Mouse (Mus musculus) layer of hippocampus, adult 2 months (tissue): ENCODE results near the gene Zfp563. TPM values are rescaled to one million over a fixed set of nuclear protein-coding genes. Genes with fewer than 3 reads are reported as not detected.

Source experiments
- DNase-seq, 2 experiments: peaks; one replicate each; pipeline ENCODE4 v3.0.0; 2022; ENCODE audit warnings: low spot score in 2 of 2
- H3K27ac ChIP-seq: fragments of 200-600 bp; 2 replicates; pipeline ENCODE4 v1.8.1; 2022
- H3K4me3 ChIP-seq: fragments of 200-600 bp; 2 replicates; pipeline ENCODE4 v1.8.1; 2022; ENCODE audit warnings: mild to moderate bottlenecking
- CTCF ChIP-seq: fragments of 200-600 bp; conservative IDR thresholded peaks from 2 replicates; pipeline ENCODE4 v1.8.1; 2022; ENCODE audit warnings: antibody characterized with exemption, mild to moderate bottlenecking, moderate library complexity
- long read RNA-seq, 2 experiments: library from polyadenylated mRNA; stranded (forward); transcript quantifications; one replicate each; pipeline ENCODE4 v2.0.0; 2021; ENCODE audit warnings: borderline mapping rate in 2 of 2
- total RNA-seq, 2 experiments: library from RNA; stranded (reverse); gene quantifications; 2 replicates each; pipeline ENCODE4 v1.2.3; 2021

The Zfp563 gene
- total RNA-seq = 10 to 100 TPM; 17.3 to 21.8 TPM
- long read RNA-seq, experiment 1, partial matches to known transcripts = 0 of 2 reads
- long read RNA-seq, experiment 1, other reads (novel, unspliced or antisense) = 2 of 2 reads
- long read RNA-seq, experiment 2, full-length matches to known transcripts = 5 of 8 reads
- long read RNA-seq, experiment 2, partial matches to known transcripts = 0 of 8 reads
- long read RNA-seq, experiment 2, other reads (novel, unspliced or antisense) = 3 of 8 reads

DNA sequence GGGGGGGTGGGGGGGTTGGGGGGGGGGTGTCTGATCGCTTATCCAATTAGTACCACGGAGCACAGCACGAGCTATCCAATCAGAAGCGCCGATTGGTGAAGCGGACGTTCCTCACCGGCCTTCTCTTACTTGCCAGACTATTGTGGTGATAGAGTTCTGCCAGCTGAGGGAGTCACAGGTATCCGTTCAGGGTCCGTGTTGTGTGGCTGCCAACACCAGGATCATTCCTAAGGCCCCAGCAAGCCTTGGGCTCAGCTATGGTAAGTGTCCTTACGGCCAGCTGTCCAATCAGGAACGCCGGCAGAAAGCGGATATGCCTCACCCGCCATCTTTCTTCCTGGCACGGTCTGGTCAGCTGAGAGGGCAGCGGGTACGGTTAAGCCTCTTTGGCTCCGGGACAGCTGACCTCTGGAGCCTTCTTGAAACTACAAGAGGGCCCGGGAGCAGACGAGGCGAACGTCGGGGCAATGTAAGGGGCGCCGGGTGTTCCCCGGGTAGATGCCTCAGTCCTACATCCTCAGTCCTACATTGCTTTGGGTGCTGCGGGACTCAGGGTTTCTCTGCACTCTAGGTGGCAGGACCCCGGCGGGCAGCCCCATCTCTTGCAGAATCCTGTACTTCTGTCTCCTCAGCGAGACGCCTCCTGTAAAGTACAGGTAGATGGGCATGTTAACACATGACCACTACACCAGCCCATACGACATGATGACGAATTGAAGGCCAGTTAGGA lies at the start of gene Zfp563:
Zfp563 (plus strand) TSS at position 91 of the 730 bp plus-strand sequence.
- Histone ChIP-seq H3K27ac (peak within 1 kb of the TSS; percentile 98), H3K4me3 (peak within 1 kb of the TSS; percentile 65)
- peak; percentile 86 to 88 for DNase-seq
- TF ChIP-seq CTCF = no peak

DNA sequence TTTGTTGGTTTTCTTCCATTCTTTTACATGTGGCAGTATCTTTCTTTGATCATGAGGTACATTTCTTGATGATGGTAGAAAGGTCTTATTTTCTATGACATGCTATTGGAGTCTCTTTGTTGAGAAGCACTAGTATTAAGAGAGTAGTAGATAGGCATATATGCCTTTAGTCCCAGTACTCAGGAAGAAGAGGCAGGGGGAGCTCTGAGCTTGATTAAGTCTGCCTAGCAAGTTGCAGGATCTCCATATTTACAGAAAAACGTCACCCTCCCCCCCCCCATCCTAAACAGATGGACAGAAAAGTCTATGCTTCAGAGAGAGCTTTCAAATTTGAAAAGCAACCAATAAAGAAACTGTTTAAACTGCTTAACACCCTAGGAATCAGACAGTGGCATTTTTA lies 30.3 kb upstream of the Zfp563 start:
- TF ChIP-seq CTCF = peak; percentile 61
- DNase-seq = no peak
- Histone ChIP-seq H3K4me3 (no peak overlapping the region), H3K27ac (no peak overlapping the region)

DNA sequence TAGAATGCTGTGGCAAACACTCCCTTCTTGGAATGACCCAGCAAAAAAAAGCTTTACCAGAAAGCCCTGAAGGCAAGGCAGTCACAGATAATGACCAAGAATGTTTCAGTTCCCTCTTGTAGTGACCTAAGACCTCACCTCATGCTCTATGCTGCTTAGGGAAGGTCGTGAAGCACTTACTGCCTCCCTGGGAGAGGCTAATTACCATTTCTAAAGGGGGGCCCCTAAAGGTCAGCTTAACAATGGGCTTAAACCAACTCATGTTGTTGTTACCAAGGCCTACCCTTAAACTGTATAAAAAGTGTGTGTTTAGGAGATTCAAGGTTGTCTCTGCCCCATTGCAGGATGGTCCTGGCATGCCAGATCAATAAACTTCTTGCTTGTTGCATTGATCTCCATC lies 26.1 kb upstream of the Zfp563 start:
- Histone ChIP-seq H3K4me3 (no peak overlapping the region), H3K27ac (no peak overlapping the region)
- DNase-seq = no peak
- no peak for TF ChIP-seq CTCF

DNA sequence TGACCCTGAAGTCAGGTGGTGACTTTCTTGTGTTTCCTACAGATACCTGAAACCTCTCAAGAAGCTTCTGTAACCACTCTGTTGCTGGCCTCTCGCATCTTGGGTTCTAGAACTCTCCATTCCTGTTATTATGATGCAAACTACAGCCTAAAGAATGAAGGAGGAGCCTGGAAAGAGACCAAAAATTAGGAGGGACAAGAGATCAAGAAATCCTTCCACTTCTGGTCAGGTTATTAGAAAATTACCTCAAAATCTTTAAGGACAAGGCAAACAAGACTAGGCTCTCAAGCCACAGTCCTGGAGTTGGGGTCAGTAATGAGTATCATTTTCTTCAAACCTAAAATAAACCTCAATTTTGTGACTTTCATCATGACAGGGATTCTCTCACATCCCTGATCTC lies 21.2 kb upstream of the Zfp563 start, which contains the start of gene 4921501E09Rik:
4921501E09Rik (minus strand) TSS at position 101 of the 400 bp plus-strand sequence.
- no peak for TF ChIP-seq CTCF
- no peak within 1 kb of the TSS for H3K27ac ChIP-seq
- DNase-seq = no peak
- no peak within 1 kb of the TSS for H3K4me3 ChIP-seq

DNA sequence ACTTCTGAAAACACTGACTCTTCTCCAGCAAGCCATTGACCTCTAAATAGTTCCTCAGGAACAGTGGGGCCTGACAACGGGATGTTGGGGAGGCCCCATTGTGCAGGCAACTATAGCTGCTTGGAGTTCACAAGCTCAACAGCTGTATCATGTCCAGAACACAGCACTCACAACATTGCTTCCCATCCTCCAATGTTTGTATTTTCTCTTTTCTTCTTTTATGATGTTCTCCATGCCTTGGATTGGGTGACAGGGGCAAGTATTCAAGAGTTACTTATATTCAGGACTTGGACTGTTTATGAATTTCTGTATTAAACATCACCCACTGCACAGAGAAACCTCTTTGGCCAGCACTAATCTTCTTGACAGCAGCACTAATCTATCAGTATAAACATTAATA lies 2.5 kb downstream of the Zfp563 start:
- DNase-seq = no peak
- no peak overlapping the region for H3K27ac ChIP-seq
- TF ChIP-seq CTCF = no peak
- H3K4me3 ChIP-seq = no peak overlapping the region

DNA sequence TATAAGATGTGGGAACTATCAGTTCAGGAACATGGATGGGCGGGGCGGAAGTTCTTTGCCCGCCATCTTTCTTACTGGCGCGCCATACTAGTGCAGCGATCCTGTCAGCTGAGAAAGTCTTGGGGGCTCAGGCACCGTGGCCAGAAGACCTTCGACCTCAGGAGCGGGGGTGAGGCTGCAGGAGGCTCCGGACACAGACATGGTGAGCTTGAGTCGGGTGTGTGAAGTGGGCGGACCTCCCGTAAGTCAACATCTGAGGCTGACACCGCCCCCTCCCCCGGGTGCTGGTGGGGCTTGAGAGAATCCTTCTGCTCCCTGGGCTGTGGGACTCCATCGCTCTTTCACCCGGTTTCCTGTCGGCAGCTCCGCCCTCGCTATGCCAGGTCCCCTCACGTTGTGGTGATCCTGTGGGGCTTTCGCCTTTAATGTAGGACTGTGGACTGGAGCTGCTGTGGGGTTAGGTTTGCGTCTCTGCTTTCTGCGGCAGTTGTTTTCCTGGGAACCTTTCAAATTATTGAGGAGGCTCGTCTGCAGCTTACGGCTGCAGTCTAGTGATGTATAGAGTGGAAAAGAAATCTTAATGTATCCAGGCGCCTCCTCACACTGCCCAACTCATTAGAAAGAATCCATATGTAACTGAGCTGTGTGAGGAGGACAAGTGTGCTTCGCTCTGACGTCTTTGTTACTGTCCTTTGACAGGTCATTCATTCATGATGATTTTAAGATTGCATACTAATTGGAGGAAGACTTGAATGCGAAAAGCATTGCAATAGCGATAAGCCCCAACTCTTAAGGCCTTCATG lies 3.5 kb downstream of the Zfp563 start:
- H3K27ac ChIP-seq = peak overlapping the region; percentile 95
- peak; percentile 72 to 79 for DNase-seq
- no peak for TF ChIP-seq CTCF
- H3K4me3 ChIP-seq = peak overlapping the region; percentile 83

DNA sequence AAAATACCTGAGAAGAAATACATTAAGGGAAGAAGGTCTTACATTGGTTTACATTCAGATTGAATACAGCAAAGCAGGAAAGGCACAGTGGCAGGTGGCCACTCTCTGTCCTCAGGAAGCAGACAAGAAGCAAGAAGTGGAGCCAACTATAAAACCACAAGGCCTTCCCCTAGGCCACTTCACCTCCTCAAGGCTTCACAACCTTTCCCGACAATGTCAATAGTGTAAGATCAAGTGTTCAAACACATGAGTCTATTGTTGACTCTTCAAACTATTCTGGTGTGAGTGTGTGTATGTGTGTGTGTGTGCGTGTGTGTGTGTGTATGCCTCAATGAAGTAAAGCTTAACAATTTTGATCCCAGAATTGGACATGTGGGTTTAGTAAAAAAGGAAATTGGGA lies 8.3 kb downstream of the Zfp563 start:
- Histone ChIP-seq H3K4me3 (no peak overlapping the region), H3K27ac (no peak overlapping the region)
- TF ChIP-seq CTCF = no peak
- DNase-seq = no peak

DNA sequence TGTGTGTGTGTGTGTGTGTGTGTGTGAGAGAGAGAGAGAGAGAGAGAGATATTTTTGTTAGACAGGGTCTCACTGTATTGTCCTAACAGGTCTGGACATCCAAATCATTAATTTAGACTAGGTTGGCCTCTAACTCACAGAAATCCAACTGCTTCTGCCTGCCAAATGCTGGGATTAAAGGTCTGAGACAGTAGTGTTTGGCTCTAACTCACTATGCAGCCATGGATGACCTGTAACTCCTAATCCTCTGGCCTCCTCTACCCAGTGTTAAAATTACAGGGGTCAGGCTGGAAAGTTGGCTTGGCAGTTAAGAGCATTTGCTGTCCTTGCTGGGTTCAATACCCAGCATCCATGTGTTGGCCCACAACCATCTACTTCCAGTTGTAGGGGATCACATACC lies 35.4 kb downstream of the Zfp563 start:
- H3K27ac ChIP-seq = no peak overlapping the region
- no peak overlapping the region for H3K4me3 ChIP-seq
- TF ChIP-seq CTCF = no peak
- DNase-seq = no peak

DNA sequence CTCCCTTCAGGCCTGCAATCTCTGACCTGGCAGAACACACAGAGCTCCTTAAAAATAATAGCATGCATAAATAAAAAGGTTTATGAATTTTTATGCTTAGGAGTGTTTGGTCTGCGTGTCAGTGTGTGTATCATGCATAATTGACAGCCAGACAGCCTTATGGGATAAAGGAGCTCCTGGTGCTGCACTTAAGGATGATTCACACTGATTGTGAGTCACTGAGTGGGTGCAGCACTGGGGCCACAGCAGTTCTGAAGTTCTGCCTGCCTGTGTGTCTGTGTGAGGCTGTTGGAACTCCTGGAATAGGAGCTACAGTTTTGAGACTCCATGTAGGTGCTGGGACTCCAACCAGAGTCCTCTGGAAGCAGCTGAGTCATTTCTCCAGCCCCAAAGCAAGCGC lies 37.1 kb downstream of the Zfp563 start:
- H3K4me3 ChIP-seq = no peak overlapping the region
- TF ChIP-seq CTCF = no peak
- H3K27ac ChIP-seq = no peak overlapping the region
- DNase-seq = no peak

DNA sequence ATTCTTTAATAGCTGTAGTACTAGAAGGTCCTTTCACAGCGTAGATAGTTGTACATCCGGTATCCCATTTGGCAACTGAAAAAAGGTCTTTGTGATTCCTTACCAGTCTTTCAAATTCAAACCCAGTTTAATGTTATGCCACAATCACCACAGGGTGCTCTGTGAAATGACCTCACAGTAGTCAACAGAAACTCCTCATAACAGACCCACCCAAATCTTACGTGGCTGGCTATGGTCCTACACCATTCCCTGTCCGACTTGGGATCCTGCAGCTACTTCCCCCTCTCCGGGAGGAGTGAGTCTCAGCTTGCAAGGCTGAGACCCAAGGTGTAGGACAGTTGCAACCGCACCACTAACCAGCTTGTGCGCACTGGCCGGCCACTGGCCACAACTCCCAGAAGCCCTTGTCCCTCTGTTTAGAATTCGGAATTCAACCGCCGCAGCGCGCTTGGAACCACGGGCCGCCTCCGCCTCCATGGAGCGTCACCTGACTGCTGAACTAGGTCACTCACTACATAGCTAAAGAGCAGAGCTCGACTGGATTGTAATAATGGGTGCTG lies 50.2 kb downstream of the Zfp563 start, which contains the start of gene Morc2b:
Morc2b (minus strand) TSS at position 423 of the 560 bp plus-strand sequence.
- TF ChIP-seq CTCF = no peak
- DNase-seq = no peak
- no peak within 1 kb of the TSS for H3K4me3 ChIP-seq
- no peak within 1 kb of the TSS for H3K27ac ChIP-seq

Other genes starting within 250 kb of the Zfp563 start
- gene Zfp870, start 197.7 kb upstream of the Zfp563 start, total RNA-seq = 10 to 100 TPM; 10.4 to 10.9 TPM
- 1 to 10 TPM; 4.1 to 5.4 TPM for gene Cyp4f14, start 172.0 kb upstream of the Zfp563 start, total RNA-seq
- 10 to 100 TPM; 23.7 to 27.6 TPM for gene Cyp4f13, start 141.9 kb upstream of the Zfp563 start, total RNA-seq
- gene Zfp472, start 123.5 kb upstream of the Zfp563 start, total RNA-seq = 1 to 10 TPM; 5.6 to 6.5 TPM
- gene Zfp952, start 96.2 kb upstream of the Zfp563 start, total RNA-seq = 10 to 100 TPM; 17.9 to 19.0 TPM
- gene Zfp763, start 55.9 kb upstream of the Zfp563 start, total RNA-seq = 10 to 100 TPM; 19.3 to 21.9 TPM
- not detected for gene 4921501E09Rik, start 21.3 kb upstream of the Zfp563 start, total RNA-seq
- gene Morc2b, start 50.4 kb downstream of the Zfp563 start, total RNA-seq = 1 to 10 TPM; 3.2 to 3.4 TPM
- gene Olfr55, start 79.1 kb downstream of the Zfp563 start, total RNA-seq = not detected
- gene Olfr239, start 102.0 kb downstream of the Zfp563 start, total RNA-seq = not detected
- 1 to 10 TPM in 1 of 2 experiments, under 1 TPM in 1; 0.59 to 1.4 TPM for gene Olfr1564, start 132.4 kb downstream of the Zfp563 start, total RNA-seq
- gene Zfp955a, start 165.8 kb downstream of the Zfp563 start, total RNA-seq = 10 to 100 TPM; 12.4 to 14.5 TPM
- gene Olfr63, start 175.4 kb downstream of the Zfp563 start, total RNA-seq = not detected
- gene Zfp955b, start 200.2 kb downstream of the Zfp563 start, total RNA-seq = 10 to 100 TPM; 32.8 to 38.8 TPM